Mouse (Mus musculus): ENCODE results near the gene Mtmr3. TPM values are rescaled to one million over a fixed set of nuclear protein-coding genes. Genes with fewer than 3 reads are reported as not detected.

Mtmr3 gene
- polyA plus RNA-seq (2015; fragmentation: Nextera tagmentation; extraction: Ambion mirVana) = 34.3 and 34.4 TPM in 2 replicates

- WGBS = 6% methylated on average over 53 of the region's 53 CpGs
- H3K9me3 ChIP-seq = no peaks in the 10 kb centered on the region
- H3K36me3 ChIP-seq = no peaks in the 10 kb centered on the region
- peak; percentile 95 for ATAC-seq (ENCODE audit: low FRiP score, low read depth)
- H3K4me3 ChIP-seq = peak within 1 kb of the TSS; percentile 100
- peak within 1 kb of the TSS; percentile 94 for H3K27ac ChIP-seq (replicated peaks)
- H3K9ac ChIP-seq = peak within 1 kb of the TSS; percentile 95
- H3K4me1 ChIP-seq (replicated peaks) = peaks cover 31% of the 10 kb centered on the region
- no peaks in the 10 kb centered on the region for H3K27me3 ChIP-seq
- H3K4me2 ChIP-seq = peak within 1 kb of the TSS; percentile 57
Observed at GRCm38 (mm10) chr11:4594608-4595500, at the start of gene Mtmr3. Mtmr3 (minus strand) TSS chr11:4594863.

GRCm38 (mm10) chr11:4643722-4644121, 49.1 kb upstream of the Mtmr3 start:
- no peak overlapping the region for H3K4me3 ChIP-seq
- H3K4me1 ChIP-seq (replicated peaks) = peaks cover 6% of the 10 kb centered on the region
- H3K27ac ChIP-seq (replicated peaks) = no peak overlapping the region
- ATAC-seq (ENCODE audit: low FRiP score, low read depth) = no peak
- no peaks in the 10 kb centered on the region for H3K27me3 ChIP-seq
- H3K9me3 ChIP-seq = no peaks in the 10 kb centered on the region
- peaks cover 30% of the 10 kb centered on the region for H3K36me3 ChIP-seq
- 55% methylated on average over 5 of the region's 5 CpGs for WGBS
- H3K4me2 ChIP-seq = no peak overlapping the region
- H3K9ac ChIP-seq = no peak overlapping the region

GRCm38 (mm10) chr11:4641185-4641584, 46.5 kb upstream of the Mtmr3 start:
- Histone ChIP-seq H3K4me1 (replicated peaks) (peaks cover 18% of the 10 kb centered on the region), H3K9me3 (no peaks in the 10 kb centered on the region), H3K27ac (replicated peaks) (no peak overlapping the region), H3K4me3 (no peak overlapping the region), H3K27me3 (no peaks in the 10 kb centered on the region), H3K9ac (no peak overlapping the region), H3K4me2 (no peak overlapping the region), H3K36me3 (peaks cover 10% of the 10 kb centered on the region)
- ATAC-seq (ENCODE audit: low FRiP score, low read depth) = no peak

- 32% methylated on average over 7 of the region's 7 CpGs for WGBS
- H3K4me1 ChIP-seq (replicated peaks) = peaks cover 18% of the 10 kb centered on the region
- peak; percentile 57; the same call in 1 of the 2 replicates for ATAC-seq (ENCODE audit: low FRiP score, low read depth)
- H3K27ac ChIP-seq (replicated peaks) = peak overlapping the region; percentile 57; the same call in 1 of the 2 replicates
- no peaks in the 10 kb centered on the region for H3K9me3 ChIP-seq
- peaks cover 6% of the 10 kb centered on the region; the same call in 1 of the 2 replicates for H3K36me3 ChIP-seq
- H3K9ac ChIP-seq = peak overlapping the region; percentile 53; the same call in 1 of the 2 replicates
- H3K4me3 ChIP-seq = peak overlapping the region; percentile 60
- no peaks in the 10 kb centered on the region for H3K27me3 ChIP-seq
- peak overlapping the region; percentile 76 for H3K4me2 ChIP-seq
Observed at GRCm38 (mm10) chr11:4638261-4638660, 43.6 kb upstream of the Mtmr3 start.

- Histone ChIP-seq H3K9ac (peak within 1 kb of the TSS; percentile 53), H3K4me1 (replicated peaks) (peaks cover 18% of the 10 kb centered on the region), H3K4me2 (peak within 1 kb of the TSS; percentile 76), H3K9me3 (no peaks in the 10 kb centered on the region), H3K4me3 (peak within 1 kb of the TSS; percentile 60), H3K27me3 (no peaks in the 10 kb centered on the region), H3K36me3 (peaks cover 6% of the 10 kb centered on the region; the same call in 1 of the 2 replicates), H3K27ac (replicated peaks) (peak within 1 kb of the TSS; percentile 57)
- peak; percentile 94 for ATAC-seq (ENCODE audit: low FRiP score, low read depth)
- WGBS = 0% methylated on average over 34 of the region's 35 CpGs
Observed at GRCm38 (mm10) chr11:4637534-4638234, 43.0 kb upstream of the Mtmr3 start, which contains the start of gene Ascc2. Ascc2 (plus strand) TSS chr11:4637747.

- Histone ChIP-seq H3K9me3 (no peaks in the 10 kb centered on the region), H3K4me1 (replicated peaks) (peaks cover 18% of the 10 kb centered on the region), H3K9ac (no peak overlapping the region), H3K4me3 (peak overlapping the region; percentile 60), H3K27ac (replicated peaks) (no peak overlapping the region; the same call in 1 of the 2 replicates), H3K27me3 (no peaks in the 10 kb centered on the region), H3K4me2 (peak overlapping the region; percentile 76), H3K36me3 (peaks cover 3% of the 10 kb centered on the region; the same call in 1 of the 2 replicates)
- ATAC-seq (ENCODE audit: low FRiP score, low read depth) = no peak
- WGBS = 60% methylated on average over 5 of the region's 5 CpGs
Observed at GRCm38 (mm10) chr11:4636782-4637342, 42.2 kb upstream of the Mtmr3 start.

- no peaks in the 10 kb centered on the region for H3K9me3 ChIP-seq
- no peaks in the 10 kb centered on the region for H3K27me3 ChIP-seq
- peaks cover 18% of the 10 kb centered on the region for H3K4me1 ChIP-seq (replicated peaks)
- 82% methylated on average over 5 of the region's 5 CpGs for WGBS
- no peak overlapping the region for H3K27ac ChIP-seq (replicated peaks)
- H3K36me3 ChIP-seq = no peaks in the 10 kb centered on the region
- no peak overlapping the region for H3K9ac ChIP-seq
- H3K4me2 ChIP-seq = no peak overlapping the region
- H3K4me3 ChIP-seq = no peak overlapping the region
- ATAC-seq (ENCODE audit: low FRiP score, low read depth) = no peak
Observed at GRCm38 (mm10) chr11:4634395-4634794, 39.7 kb upstream of the Mtmr3 start.

GRCm38 (mm10) chr11:4633420-4633819, 38.8 kb upstream of the Mtmr3 start:
- no peak for ATAC-seq (ENCODE audit: low FRiP score, low read depth)

GRCm38 (mm10) chr11:4629861-4630280, 35.2 kb upstream of the Mtmr3 start:
- Histone ChIP-seq H3K9me3 (no peaks in the 10 kb centered on the region), H3K36me3 (no peaks in the 10 kb centered on the region), H3K27me3 (no peaks in the 10 kb centered on the region), H3K4me3 (no peak overlapping the region), H3K9ac (no peak overlapping the region), H3K4me1 (replicated peaks) (no peaks in the 10 kb centered on the region), H3K4me2 (no peak overlapping the region), H3K27ac (replicated peaks) (no peak overlapping the region)
- ATAC-seq (ENCODE audit: low FRiP score, low read depth) = no peak
- 41% methylated on average over 8 of the region's 8 CpGs for WGBS

More at GRCm38 (mm10) chr11:4633420-4633819, 38.8 kb upstream of the Mtmr3 start:
- no peak overlapping the region for H3K9ac ChIP-seq
- H3K9me3 ChIP-seq = no peaks in the 10 kb centered on the region
- H3K36me3 ChIP-seq = no peaks in the 10 kb centered on the region
- H3K4me1 ChIP-seq (replicated peaks) = peaks cover 9% of the 10 kb centered on the region
- no peak overlapping the region for H3K4me3 ChIP-seq
- no peak overlapping the region for H3K27ac ChIP-seq (replicated peaks)
- no peak overlapping the region for H3K4me2 ChIP-seq
- WGBS = 54% methylated on average over 2 of the region's 2 CpGs
- H3K27me3 ChIP-seq = no peaks in the 10 kb centered on the region

- Histone ChIP-seq H3K4me2 (no peak overlapping the region), H3K36me3 (no peaks in the 10 kb centered on the region), H3K4me1 (replicated peaks) (no peaks in the 10 kb centered on the region), H3K27me3 (no peaks in the 10 kb centered on the region), H3K9me3 (no peaks in the 10 kb centered on the region), H3K4me3 (no peak overlapping the region), H3K27ac (replicated peaks) (no peak overlapping the region), H3K9ac (no peak overlapping the region)
- no peak for ATAC-seq (ENCODE audit: low FRiP score, low read depth)
- WGBS = 72% methylated on average over 7 of the region's 7 CpGs
Observed at GRCm38 (mm10) chr11:4627636-4628035, 33.0 kb upstream of the Mtmr3 start.

GRCm38 (mm10) chr11:4625931-4626330, 31.3 kb upstream of the Mtmr3 start:
- no peaks in the 10 kb centered on the region for H3K36me3 ChIP-seq
- H3K4me1 ChIP-seq (replicated peaks) = no peaks in the 10 kb centered on the region
- ATAC-seq (ENCODE audit: low FRiP score, low read depth) = no peak
- H3K4me3 ChIP-seq = no peak overlapping the region
- H3K27ac ChIP-seq (replicated peaks) = 0 out of 2 replicates have a peak overlapping the region, but pooled peaks have one; percentile 8
- no peak overlapping the region for H3K9ac ChIP-seq
- H3K27me3 ChIP-seq = no peaks in the 10 kb centered on the region
- H3K9me3 ChIP-seq = no peaks in the 10 kb centered on the region
- no peak overlapping the region for H3K4me2 ChIP-seq
- WGBS = 67% methylated on average over 7 of the region's 7 CpGs

Measured in hindbrain, embryonic 15.5 days (tissue).